Mouse (Mus musculus) subcutaneous adipose tissue, adult 2 months (tissue): ENCODE measurements around the gene Aldh6a1. TPM values are rescaled to one million over a fixed set of nuclear protein-coding genes. Genes with fewer than 3 reads are reported as not detected.

Experiments
- polyA plus RNA-seq: library from polyadenylated mRNA; depleted of rRNA; stranded (reverse); fragments of >200 nt; gene quantifications from 2 replicates; pipeline ENCODE4 v1.2.3, GENCODE M21; 2012; ENCODE audit warnings: low replicate concordance; rRNA removed

Gene Aldh6a1
- polyA plus RNA-seq: 83.5 and 170 TPM in 2 replicates

DNA sequence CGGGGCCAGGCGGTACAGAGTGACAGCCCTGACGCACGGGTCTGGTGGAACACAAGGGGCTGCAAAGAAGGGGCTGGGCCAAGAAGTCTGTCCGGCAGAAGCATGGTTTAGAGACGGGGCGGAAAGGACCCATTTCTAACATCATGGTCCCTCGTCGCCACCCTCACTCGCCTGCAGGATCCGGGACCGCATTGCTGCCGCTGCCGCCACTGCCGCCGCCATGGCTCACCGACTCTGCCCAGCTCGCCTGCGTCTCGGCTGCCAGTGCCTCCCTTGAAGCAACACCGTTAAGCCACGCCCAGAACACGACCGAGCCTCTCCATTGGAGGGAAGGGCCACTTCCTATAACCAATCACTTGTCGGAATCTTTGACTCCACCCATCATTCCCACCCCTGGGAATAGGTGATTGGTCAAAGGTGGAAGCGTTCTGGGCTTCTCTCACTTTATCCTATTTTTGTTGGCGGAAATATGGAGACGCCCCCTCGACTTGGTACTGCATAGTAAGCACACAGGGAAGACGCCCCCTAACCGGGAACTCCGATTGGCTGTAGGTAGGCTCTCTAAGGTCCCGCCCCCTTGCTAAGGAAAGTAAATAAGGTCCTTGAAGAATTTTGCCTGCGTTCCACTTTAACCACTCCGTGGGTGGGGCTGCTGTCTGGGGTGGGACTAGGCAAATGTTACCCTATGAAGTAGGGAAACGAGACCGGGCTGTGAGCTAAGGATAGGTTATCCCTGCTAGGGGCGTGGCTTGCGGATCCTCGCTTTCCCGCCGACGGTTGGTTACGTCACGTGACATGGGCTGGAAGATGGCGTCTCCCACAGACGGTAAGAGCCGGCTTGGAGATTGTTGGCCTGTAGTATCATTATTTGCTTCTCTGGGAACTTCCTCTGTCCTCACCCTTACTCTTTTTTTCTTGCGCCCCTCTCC lies at the start of gene Aldh6a1, which contains the start of gene Lin52:
Aldh6a1 (minus strand) TSS at position 287 of the 929 bp plus-strand sequence.
Lin52 (plus strand) TSS at position 705 of the 929 bp plus-strand sequence.

DNA sequence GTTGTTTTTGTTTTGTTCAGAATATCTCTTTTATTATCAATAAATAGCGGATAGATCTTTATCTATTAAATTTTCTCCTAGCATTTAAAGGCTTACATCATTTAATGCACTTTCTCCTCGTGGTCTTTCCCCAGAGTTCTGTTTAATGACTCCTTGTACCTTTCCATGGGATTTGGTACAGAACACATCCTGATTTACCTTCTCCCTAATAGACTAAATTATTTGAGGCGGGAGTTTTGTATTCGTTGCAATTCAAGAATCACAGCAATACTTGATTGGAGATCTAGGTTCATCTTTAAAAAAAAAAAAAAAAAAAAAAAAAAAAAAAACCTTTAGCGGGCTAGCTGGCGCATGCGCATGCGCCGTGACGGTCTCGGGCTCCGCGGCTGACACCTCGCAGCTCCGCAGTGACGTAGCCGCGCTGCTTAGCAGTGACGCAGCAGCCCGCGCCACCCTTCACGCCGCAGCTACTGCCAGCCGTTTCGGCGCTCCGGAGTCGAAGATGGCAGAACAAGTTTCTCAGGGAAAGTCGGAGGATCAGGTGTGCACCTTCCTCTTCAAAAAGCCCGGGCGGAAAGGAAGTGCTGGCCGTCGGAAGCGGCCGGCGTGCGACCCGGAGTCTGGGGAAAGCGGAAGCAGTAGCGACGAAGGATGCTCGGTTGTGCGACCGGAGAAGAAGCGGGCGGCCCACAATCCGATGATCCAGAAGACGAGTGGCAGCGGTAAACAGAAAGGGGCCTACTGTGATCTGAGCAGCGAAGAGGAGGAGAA lies 33.8 kb downstream of the Aldh6a1 start, which contains the start of gene Rnf113a2:
Rnf113a2 (plus strand) TSS at position 363 of the 771 bp plus-strand sequence.

GRCm38 (mm10) chr12:84408819-84409507 lies 41.8 kb downstream of the Aldh6a1 start, which contains the start of the genes Entpd5 and Bbof1:
Entpd5 (minus strand) TSS chr12:84409029.
Bbof1 (plus strand) TSS chr12:84409071.

Other genes starting within 250 kb of the Aldh6a1 start
- gene Elmsan1, start 232.1 kb downstream of the Aldh6a1 start, polyA plus RNA-seq: 13.8 and 20.7 TPM in 2 replicates
- gene Ptgr2, start 165.8 kb downstream of the Aldh6a1 start, polyA plus RNA-seq: 21.2 and 34.9 TPM in 2 replicates
- gene Zfp410, start 134.2 kb downstream of the Aldh6a1 start, polyA plus RNA-seq: 30.1 and 36.9 TPM in 2 replicates
- gene Coq6, start 89.3 kb downstream of the Aldh6a1 start, polyA plus RNA-seq: 66.8 and 81.5 TPM in 2 replicates
- 1.5 and 1.6 TPM in 2 replicates for gene Fam161b, start 89.2 kb downstream of the Aldh6a1 start, polyA plus RNA-seq
- gene Entpd5, start 42.0 kb downstream of the Aldh6a1 start, polyA plus RNA-seq: 14.3 and 18.4 TPM in 2 replicates
- 0.22 and 0.27 TPM in 2 replicates for gene Bbof1, start 41.9 kb downstream of the Aldh6a1 start, polyA plus RNA-seq
- 5.2 and 6.0 TPM in 2 replicates for gene Rnf113a2, start 33.8 kb downstream of the Aldh6a1 start, polyA plus RNA-seq
- 16.7 and 24.1 TPM in 2 replicates for gene Lin52, start 418 bp upstream of the Aldh6a1 start, polyA plus RNA-seq
- not detected in 2 replicates for gene Vsx2, start 118.8 kb upstream of the Aldh6a1 start, polyA plus RNA-seq
- 34.7 and 35.7 TPM in 2 replicates for gene Abcd4, start 166.4 kb upstream of the Aldh6a1 start, polyA plus RNA-seq
- gene Vrtn, start 190.0 kb upstream of the Aldh6a1 start, polyA plus RNA-seq: not detected in 2 replicates
- gene Syndig1l, start 247.8 kb upstream of the Aldh6a1 start, polyA plus RNA-seq: not detected in 2 replicates